Mouse (Mus musculus): ENCODE measurements around the gene Slc24a3. TPM values are rescaled to one million over a fixed set of nuclear protein-coding genes. Genes with fewer than 3 reads are reported as not detected.

Gene Slc24a3
- total RNA-seq, 2 experiments from 2014 or later, result 2.5 to 2.8 TPM

DNA sequence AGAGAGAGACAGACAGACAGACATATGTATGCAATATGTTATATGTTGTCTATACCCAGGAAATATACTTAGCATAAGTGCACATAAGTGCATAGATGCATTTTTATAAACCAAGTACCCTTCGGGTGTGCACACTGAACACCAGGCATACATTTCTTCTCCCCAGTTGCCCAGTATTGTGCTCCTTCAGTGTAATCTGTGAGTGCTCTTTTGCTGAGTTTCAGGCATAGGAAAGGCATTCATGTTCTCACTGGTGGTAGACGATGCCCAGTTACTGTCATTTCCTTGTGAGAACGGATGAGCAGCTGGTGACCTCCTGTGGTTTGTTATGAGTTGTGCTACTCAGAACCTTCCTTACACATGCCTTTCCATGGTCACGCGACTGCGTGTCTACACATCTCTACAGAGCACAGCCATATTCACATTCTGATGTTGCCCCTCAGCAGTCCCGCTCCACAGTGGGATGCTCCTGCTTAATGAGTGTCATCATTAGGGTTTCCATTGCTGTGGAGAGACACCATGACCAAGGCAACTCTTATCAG, 29.0 kb downstream of the Slc24a3 start:
- no peak for DNase-seq (ENCODE audit: low spot score)
- intact Hi-C loops (cut with DNase I), result no loop called here

DNA sequence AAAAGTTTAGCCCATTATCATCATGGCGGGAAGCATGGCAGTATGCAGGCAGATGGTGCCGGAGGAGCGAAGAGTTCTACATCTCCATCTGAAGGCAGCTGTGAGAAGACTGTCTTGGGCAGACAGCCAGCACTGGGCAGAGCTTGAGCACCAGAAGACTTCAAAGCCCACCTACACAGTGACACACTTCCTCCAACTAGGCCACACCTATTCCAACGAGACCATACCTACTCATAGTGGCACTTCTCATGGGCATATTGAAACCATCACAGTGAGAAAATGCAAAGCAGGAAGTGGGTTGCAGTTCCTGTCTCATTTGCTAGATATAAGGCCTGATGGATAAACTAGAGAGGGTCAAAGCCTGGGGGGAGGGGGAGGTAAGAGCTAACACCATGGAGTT, 29.5 kb downstream of the Slc24a3 start:
- intact Hi-C loops (cut with DNase I), result no loop called here
- DNase-seq (ENCODE audit: low spot score), result no peak

DNA sequence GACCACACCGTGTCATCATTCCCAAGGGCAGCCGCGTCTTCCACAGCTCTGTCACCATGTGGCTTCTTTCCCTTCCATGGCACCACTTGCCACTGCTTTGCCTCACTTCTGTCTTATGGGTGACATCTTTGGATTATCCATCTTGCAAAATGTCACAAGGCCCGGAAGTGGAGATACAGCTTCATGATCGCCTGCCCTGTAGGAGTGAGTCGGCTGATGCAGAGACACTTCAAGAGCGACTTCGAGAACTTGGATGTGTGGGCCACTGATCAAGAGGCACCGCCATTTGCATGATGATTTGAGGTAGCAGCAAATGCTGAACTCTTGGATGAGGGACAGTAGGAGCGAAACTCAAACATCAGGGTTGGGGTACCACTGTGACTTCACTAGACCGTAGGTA, 46.0 kb downstream of the Slc24a3 start:
- intact Hi-C loops (cut with DNase I), result no loop called here
- no peak for DNase-seq (ENCODE audit: low spot score)

DNA sequence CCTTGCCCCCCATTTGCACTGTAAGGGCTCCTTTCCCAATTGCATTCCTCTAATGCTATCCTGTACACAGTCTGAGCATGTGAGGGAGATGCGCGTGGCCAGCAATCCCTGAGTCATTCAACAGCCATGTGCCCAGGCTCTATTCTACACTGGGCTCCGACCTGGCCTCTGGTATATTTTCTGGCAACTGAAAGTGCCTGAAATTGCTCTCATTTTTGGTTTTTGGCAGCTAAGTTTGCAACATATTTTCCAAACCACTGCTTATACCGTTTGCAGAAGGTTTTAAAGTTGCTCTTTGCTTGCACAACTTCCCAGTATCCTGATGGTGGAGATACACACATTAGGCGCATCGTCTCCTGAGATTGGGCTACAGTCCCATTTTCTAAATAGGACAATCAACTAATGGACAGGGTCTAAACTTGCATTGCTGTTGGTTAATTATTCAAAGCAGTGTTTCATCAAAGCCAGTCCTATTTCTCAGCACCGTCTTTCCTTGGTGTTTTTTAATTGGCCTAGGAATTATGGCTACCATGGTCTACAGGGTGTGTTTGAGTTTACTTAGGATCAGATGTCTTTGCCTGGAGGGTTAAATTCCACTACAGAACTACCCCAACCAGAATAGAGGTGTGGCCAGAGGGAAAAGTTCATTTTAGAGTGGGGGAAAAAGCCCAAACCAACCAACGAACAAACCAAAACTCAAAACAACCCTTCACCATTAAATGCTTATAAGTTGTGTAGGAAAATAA, 46.7 kb downstream of the Slc24a3 start:
- intact Hi-C loops (cut with DNase I), result no loop called here

DNA sequence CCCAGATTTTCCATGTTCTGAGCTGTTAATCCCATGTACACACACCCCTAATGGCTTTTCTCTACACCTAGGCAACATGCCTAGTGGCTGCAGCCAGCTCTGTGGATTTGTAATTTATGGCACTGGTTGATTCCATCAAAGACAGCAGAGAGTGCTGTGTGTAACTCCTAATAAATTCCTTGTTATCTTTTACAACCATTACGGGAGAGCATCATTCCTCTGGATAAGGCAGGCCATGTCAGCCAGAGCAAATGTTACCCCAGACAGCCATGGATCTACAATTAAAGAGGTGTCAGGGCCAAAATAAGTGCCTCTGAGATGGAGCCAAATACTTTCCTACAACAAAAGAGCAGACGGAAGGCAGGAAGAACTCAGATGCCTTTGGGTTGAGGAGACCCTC, 49.0 kb downstream of the Slc24a3 start:
- intact Hi-C loops (cut with DNase I), result no loop called here
- no peak for DNase-seq (ENCODE audit: low spot score)

More for the DNA sequence above, 46.7 kb downstream of the Slc24a3 start:
- DNase-seq (ENCODE audit: low spot score), result no peak

DNA sequence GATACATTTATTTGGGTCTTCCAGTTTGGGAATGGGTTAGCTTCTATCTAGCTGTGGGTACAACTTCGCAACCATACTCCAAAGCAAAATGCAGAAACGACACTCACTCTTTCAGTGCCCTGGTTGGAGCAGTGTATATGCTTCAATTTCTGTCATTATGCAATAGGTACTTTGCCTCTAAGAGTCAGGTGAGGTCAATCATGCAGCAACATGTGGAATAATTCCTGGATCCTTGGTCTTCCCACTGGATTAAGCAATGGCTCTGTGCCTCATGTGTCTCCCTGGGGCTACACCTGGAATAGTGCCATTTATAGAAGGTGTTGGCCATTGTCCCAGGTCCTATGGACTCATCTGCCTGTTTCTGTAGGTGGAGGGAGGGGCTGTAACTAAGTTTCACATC, 49.9 kb downstream of the Slc24a3 start:
- no peak for DNase-seq (ENCODE audit: low spot score)
- intact Hi-C loops (cut with DNase I), result no loop called here

DNA sequence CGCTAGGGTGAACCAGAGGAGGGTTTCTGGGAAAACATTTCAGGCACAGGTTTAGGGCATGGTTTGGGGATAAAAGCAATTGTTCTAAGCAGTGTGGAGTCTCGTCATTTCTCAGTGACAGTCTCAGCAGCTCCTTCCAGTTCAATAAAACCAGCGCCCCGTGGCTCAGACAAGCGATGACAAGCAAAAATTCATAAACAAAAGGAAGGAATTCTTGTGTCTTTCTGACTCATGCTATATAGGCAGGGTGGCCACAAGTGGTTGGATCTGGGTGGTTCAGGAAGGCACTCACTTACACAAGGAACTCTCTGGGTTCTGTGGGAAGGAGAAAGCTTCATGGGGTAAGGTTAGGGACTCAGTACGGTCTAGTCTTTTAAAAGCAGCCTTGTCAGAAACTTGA, 51.7 kb downstream of the Slc24a3 start:
- DNase-seq (ENCODE audit: low spot score), result no peak

DNA sequence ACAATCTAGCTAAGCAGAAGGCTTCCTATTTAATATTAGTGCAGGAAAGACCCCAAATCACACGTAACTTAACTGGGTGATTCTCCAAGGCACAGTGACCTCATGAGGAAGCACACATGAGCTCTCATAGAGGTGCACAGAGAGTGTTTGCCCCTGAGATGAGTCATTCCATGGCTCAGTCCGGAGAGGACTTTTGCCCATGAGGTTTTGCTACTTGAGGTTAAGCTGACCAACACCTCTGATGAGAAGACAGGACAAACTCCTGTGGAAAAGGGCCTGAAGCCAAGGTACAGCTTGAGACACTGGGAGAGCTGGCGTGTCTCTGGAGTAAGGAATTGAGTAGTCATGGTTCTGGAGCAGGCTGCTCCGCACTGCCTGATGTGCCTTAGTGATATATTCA, 56.1 kb downstream of the Slc24a3 start:
- intact Hi-C loops (cut with DNase I), result no loop called here
- DNase-seq (ENCODE audit: low spot score), result no peak

More for the DNA sequence above, 51.7 kb downstream of the Slc24a3 start:
- intact Hi-C loops (cut with DNase I), result no loop called here

DNA sequence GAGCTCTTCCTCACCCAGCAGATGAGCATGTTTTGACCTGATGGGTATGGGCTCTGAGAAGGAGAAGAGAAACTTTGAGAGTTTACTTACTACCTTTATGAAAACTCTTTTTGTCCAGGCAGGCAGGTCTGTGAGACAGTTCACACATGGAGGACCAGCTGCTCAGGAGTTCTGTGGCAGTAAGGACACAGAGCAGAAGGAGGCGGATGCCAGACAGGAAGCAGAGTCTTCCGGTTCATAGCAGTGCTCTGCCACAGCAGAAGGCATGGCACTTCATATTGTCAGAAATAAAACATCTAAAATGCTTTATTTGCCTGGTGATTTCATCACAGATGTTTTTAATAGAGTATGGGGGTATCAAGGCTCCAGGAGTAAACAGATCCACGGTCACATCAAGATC, 58.1 kb downstream of the Slc24a3 start:
- DNase-seq (ENCODE audit: low spot score), result no peak
- intact Hi-C loops (cut with DNase I), result no loop called here

DNA sequence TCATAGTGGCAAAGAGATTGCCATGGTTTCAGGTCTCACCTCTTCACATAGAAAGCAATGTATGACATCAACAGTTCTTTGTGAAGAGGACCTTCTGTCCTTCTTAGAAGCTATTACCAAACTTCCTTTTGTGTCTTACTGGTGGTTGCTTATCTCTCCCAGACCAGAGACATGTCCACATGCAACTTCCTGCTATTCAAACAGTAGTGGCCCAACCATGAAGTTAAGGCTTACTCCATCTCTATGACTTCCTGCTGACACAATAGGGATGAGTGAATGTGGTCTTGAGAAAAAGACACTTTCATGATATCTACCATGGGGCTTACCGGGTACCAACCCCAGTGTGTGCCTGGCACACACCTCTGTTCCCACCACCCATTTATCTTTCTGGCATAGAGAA, 58.5 kb downstream of the Slc24a3 start:
- intact Hi-C loops (cut with DNase I), result no loop called here
- DNase-seq (ENCODE audit: low spot score), result no peak

DNA sequence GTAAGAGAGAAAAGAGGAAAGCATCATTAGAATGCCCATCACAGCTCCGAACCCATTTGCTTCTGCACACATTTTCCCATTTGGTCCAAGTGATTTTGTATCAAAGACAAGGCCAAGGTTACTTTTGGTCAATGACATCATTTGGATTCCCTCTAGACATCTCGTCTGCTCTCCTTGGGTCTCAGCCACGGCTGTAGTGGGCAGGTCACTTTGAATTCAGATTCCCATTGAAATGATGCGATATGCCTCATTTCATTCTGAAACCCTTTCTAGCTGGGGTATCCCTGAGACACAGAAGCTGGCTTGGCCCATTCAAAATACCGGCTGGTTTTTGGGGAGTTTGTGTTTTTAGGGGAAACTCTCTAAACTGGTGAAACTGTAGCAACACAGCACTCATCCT, 59.8 kb downstream of the Slc24a3 start:
- intact Hi-C loops (cut with DNase I), result no loop called here
- no peak for DNase-seq (ENCODE audit: low spot score)

DNA sequence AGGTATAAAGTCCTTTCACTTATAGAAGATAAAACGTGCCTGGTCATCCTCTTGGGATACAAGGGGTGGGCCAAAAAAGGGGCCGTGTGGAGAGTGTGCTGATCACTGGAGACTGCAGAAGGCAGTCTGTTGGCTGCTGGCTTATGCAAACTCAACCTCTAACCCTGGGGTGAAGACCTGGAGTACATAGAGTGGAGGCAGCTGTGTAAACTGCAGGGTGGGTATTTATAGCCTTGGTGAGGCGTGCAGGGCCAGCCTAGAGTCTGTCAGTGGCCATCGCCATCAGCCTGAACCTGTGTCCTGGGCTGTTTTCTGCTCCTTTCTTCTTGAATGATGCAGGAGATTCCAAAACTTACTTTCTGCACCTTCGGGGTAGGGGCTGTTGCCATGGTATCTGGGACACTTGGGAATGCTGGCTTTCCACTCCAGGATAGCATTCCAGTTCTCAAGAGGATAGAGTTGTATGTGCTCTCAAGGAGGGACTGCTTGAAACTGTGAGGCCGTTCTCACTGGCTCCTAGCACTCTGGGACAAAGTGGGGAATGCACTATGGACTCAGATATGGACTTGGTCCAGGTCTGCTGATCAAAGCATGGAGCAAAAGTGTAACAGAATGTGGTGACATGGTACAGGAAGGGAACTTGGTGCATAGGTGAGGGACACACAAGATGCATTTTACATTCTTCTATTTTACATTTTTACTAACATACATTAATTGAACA, 65.4 kb downstream of the Slc24a3 start:
- intact Hi-C loops (cut with DNase I), result no loop called here
- no peak for DNase-seq (ENCODE audit: low spot score)

DNA sequence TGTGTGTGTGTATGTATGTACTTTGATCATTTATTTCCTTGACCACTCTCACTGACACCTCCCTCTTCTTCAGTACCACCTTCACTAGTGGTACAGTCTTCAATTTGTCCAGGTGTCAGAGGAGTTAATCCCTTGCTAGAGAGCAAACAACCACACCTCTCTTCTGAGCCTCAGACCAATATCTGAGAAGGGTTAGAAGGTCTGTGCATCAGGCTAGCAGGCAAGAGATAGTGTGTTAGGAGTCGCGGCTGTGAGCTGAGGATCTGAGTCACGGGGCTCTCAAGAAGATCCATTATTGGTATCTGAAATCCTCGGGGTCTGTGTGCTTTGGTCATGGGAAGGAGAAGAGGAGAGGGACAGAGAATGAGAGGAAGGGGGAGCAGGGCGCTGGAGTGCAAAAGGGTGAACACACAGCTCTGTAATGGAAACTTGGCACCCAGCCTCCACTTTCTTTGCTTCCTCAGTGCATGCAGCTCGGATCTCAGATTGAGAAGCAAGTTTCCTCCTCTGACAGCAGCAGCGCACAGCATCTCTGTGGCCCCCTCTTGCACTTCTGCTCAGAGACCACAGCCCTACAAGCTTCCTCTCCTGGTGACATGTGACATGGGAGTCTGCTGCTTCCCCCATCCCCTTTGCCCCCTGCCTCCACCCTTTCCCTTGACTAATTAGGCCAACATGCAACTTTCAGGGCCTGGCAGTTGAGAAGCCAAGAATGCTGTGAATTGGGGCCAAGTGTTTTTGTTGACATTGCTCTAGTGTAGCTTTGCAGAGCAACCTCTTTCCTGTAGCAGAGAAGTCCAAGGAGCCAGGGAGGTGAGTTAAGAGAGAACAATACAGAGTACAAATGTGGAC, 66.2 kb downstream of the Slc24a3 start:
- DNase-seq (ENCODE audit: low spot score), result peak; percentile 37
- intact Hi-C loops (cut with DNase I), result no loop called here

DNA sequence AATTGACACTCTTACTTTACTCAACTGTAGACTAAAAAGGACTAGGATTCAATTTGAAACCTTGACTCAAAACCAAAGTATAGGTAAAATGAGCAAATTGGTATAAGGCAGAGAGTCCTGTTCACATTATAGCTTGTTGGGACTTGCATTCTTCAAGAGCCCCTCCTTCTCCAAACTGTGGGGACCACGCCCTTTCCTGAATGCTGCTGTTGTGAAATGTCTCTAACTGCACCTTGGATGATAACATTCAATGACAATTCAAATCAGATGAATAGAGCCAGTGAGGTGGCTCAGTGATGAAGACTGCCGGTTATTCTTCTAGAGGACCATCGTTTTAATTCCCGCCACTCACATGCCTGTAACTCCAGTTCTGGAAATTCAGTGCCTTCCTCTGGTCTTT, 78.8 kb downstream of the Slc24a3 start:
- intact Hi-C loops (cut with DNase I), result no loop called here
- no peak for DNase-seq (ENCODE audit: low spot score)

DNA sequence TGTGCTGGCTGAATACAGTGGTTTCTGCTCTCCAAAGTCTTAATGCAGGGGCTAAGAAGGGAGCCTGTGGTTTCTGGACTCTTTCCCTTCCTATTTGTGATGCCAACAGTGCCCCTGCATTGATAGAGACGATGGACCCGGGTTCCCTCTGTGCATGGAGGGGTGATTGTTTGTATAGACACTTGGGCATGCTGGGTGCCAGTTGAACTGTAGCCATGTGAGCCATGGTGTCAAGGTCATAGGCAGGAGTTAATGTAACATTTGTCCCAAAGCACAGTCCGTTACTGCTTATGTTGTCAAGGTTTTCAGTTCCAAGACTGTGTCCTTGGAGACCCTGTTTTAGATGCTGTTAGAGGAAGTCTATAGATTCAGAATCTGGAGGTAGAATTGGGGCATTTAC, 80.6 kb downstream of the Slc24a3 start:
- intact Hi-C loops (cut with DNase I), result no loop called here
- no peak for DNase-seq (ENCODE audit: low spot score)

DNA sequence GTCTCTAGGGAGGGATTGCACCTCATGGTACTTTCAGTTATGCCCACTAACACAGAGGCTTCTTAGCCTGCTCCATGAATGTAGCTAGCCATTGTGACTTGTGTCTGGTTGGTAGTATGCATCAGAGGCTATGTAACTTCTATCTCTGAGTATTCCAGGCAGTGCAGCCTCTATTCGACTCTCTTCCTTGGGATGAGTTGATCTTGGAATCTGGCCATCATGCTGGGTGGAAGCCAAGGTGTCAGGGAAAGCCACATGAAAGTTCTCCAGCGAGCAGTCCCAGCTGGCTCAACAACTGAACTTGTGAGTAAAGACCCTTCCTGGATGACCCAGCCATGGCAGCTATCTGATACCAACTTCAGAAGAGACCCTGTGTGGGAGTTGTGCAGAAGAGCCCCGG, 89.8 kb downstream of the Slc24a3 start:
- DNase-seq (ENCODE audit: low spot score), result peak; percentile 2
- intact Hi-C loops (cut with DNase I), result no loop called here

DNA sequence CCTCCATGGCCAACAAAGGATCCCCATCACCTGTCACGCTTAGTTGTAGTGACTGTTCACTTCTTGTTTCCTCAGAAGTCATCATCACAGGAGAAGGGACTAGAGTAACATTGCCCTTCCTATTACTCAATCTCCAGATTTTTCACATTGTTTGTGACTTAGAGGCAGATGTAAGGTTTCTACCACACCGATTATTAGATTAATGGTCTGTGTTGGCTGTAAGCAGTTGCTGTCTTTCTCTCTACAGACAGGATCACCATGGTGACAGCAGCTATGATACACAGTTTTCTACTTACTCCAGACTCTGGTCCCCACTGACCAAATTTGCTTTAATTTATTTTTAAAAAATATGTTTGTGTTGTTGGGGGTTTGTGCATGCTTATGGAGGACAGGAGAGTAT, 90.3 kb downstream of the Slc24a3 start:
- intact Hi-C loops (cut with DNase I), result no loop called here
- no peak for DNase-seq (ENCODE audit: low spot score)

DNA sequence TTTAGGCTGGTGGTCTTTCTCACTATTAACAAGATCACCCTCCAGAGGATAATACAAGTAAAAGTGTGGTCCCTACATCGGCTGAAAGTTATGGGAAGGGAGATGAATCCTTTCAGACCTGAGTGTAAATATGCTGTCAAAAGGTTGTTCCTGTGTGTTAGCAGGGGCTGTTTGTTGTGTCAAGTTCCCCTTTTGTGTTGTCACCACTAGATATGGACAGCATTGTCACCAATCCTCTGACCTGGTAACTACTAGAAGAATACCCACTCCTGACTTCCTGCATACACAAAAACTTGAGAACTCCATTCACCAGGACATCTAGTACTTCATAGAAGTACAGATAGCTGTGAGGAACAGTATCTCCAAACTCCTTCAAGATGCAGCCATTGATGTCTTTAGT, 93.0 kb downstream of the Slc24a3 start:
- intact Hi-C loops (cut with DNase I), result no loop called here
- no peak for DNase-seq (ENCODE audit: low spot score)

DNA sequence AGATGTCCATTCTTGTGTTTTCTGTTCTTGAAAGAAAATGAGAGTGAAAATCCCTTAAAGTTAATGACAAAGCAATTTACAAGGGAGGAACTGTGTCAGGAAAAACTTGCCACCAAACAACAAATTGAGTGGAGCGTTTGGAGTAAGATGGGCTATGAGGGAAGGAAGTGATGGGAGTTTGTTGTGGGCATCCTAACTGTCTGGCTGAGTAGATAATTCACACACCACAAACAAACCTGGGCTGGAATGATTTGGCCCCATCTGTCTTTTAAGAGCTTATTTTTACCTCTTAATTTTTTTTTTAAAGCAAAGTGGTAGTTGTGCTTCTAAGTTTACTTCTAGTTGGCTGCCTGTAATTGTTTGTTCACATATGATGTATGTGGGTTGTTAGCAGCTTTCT, 94.6 kb downstream of the Slc24a3 start:
- intact Hi-C loops (cut with DNase I), result no loop called here
- DNase-seq (ENCODE audit: low spot score), result no peak

DNA sequence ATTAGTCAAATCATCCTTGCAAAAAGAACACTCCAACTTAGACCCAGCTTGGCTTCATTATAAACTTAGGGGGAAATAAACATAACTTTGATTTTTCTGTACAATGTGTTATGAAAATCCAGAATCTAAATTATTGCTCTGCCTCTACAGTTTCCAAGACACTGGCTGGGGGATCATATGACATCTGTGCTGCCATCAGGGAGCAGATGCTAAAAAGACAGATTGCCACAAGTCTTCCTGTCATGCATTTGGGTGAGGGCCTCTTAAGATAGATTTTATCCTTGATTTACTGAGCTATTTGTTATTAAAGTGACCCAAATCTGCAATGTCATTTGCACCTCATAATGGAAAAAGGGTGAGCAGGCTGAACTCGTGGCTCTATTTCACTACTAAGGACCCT, 99.2 kb downstream of the Slc24a3 start:
- intact Hi-C loops (cut with DNase I), result no loop called here
- no peak for DNase-seq (ENCODE audit: low spot score)

DNA sequence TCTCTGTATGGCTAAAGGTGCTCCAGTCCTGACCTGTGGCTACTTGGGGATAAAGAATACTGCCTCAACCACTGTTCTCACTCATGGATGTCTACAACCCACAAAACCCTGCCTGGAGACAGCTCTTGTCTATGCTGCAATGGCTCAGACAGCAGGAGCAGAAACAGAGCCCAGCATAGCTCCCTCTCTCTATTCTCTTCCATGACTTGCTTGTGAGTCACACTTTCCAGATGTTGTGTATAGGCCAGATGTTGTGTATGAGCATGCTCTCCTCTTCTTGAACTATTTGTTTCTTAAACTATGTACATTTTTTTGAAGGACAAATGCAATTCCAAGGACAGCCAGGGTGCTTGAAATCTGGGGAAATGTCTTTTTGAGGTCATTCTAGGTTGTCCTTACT, 101.4 kb downstream of the Slc24a3 start:
- no peak for DNase-seq (ENCODE audit: low spot score)
- intact Hi-C loops (cut with DNase I), result no loop called here
